Mouse (Mus musculus): ENCODE data around the gene Csgalnact2. TPM values are rescaled to one million over a fixed set of nuclear protein-coding genes. Genes with fewer than 3 reads are reported as not detected.

The Csgalnact2 gene
- polyA plus RNA-seq, 1 experiment = 3.6 TPM

DNA sequence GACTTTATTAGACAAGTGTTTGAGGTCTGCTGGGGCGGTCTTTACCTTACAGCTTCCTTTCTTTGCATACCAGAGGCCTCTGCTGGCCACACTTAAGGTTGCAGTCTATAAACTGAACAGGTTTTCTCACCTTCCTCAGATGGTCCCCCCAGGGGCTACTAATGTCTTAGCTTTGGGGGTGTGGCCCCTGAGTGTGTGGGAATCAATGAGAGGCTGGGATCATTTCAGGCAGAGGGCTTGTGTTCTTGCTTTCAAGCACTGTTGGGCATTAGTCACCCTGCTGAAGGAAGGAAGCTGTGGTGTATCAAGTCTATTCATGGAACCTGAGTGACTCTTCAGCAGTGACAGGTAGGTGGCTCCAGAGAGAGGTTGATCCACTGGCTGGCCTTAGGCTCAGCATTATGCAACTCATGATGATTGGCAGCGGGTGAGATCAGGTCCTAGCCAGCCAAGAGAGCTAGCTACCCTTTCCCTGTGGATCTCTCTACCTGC lies 39.6 kb downstream of the Csgalnact2 start:
- Histone ChIP-seq H3K9me3 (peaks cover 8% of the 10 kb centered on the region), H3K4me1 (peaks cover 13% of the 10 kb centered on the region), H3K4me3 (replicated peaks) (peak overlapping the region; percentile 44), H3K36me3 (replicated peaks; ENCODE audit: low read length) (no peaks in the 10 kb centered on the region), H3K27me3 (replicated peaks) (no peaks in the 10 kb centered on the region)
- TF ChIP-seq FLI1 (IDR thresholded peaks at IDR 0.05; ENCODE audit: low read length) = no peak
- no peak for TF ChIP-seq GATA1 (IDR thresholded peaks at IDR 0.05; ENCODE audit: borderline replicate concordance, low read length)

DNA sequence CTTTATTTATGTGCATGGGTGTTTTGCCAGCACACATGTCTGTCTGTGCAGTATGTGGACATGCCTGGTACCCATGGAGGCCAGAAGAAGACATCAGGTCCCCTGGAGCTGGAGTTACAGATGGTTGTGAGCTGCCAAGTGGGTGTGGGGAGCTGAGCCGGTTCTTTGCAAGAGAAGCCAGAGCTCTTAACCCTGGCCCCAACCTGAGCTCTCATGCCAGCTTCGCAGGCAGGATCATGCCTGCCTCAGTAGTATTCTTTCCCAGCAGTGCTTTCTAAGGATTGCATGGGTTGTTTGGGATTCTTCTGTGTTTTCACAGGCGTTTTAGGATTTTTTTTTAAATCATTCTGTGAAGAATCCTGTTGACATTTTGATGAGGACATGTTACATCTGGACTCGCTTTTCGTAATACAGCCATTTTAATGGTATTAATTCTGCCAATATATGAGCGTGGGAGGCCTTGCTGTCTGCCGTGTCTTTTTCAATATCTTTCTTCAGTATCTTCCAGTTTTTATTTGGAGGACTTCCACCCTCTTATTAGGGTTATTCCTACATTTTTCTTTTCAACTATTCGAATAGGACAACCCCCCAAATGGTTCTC lies 41.1 kb downstream of the Csgalnact2 start:
- Histone ChIP-seq H3K4me1 (peaks cover 13% of the 10 kb centered on the region), H3K27me3 (replicated peaks) (peaks cover 6% of the 10 kb centered on the region), H3K9me3 (peaks cover 8% of the 10 kb centered on the region), H3K4me3 (replicated peaks) (no peak overlapping the region), H3K36me3 (replicated peaks; ENCODE audit: low read length) (no peaks in the 10 kb centered on the region)
- no peak for TF ChIP-seq GATA1 (IDR thresholded peaks at IDR 0.05; ENCODE audit: borderline replicate concordance, low read length)
- no peak for TF ChIP-seq FLI1 (IDR thresholded peaks at IDR 0.05; ENCODE audit: low read length)

DNA sequence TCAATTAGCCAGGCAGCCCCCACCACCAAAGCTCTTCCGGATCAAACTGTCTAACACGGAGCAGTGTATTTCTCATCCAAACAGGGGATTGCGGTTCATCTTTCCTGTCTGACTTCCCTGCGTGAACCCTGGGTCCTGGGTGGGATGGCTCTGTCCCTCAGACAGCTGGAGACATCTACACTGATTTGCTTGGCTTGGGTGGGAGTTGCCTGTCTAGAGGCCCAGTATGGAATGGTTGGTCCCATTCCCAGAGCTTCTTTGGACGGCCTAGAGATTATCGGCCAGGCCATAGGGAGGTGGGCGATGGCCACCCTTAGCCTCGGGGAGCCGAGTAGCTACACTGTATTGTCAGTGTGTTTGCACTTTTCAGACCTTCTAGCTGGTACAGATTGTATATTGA lies 48.1 kb downstream of the Csgalnact2 start:
- no peak for TF ChIP-seq GATA1 (IDR thresholded peaks at IDR 0.05; ENCODE audit: borderline replicate concordance, low read length)
- no peak for TF ChIP-seq FLI1 (IDR thresholded peaks at IDR 0.05; ENCODE audit: low read length)
- peaks cover 27% of the 10 kb centered on the region for H3K27me3 ChIP-seq (replicated peaks)
- no peaks in the 10 kb centered on the region for H3K36me3 ChIP-seq (replicated peaks; ENCODE audit: low read length)
- no peak overlapping the region for H3K4me3 ChIP-seq (replicated peaks)
- H3K9me3 ChIP-seq = peaks cover 8% of the 10 kb centered on the region
- peaks cover 6% of the 10 kb centered on the region; the same call in 1 of the 2 replicates for H3K4me1 ChIP-seq

DNA sequence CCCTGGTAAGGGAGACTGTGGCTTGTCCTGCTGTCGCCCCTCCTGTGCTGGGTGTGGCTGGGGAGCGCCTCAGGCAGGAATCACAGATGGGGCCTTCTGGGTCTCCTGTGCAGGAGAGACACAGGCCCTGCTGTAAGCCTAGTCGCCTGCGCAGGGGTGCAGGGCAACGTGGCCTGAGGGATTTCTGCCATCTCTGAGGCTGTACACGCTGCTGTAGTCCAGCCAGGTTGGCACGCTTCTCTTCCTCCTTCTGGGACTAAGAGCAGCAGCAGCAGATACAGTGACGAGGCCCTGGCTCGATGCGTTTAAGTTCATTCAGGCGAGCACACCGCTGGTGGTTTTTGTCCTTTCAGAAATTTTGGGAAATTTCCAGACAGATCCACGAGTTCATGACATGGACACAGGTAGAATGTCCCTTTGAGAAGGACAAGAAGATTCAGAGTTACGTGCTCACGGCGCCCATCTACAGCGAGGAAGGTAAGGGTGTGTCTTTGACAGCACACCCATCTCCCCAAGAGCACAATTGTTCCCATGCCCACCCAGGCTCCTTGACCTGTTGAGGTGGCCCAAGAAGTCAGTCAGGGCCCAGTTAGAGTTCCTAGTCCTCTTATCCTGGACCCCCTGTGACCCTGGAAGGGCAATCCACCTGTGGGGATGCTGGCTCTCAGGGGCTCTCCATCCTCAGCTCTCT lies 50.0 kb downstream of the Csgalnact2 start:
- H3K27me3 ChIP-seq (replicated peaks) = peaks cover 38% of the 10 kb centered on the region
- TF ChIP-seq GATA1 (IDR thresholded peaks at IDR 0.05; ENCODE audit: borderline replicate concordance, low read length) = no peak
- no peak for TF ChIP-seq FLI1 (IDR thresholded peaks at IDR 0.05; ENCODE audit: low read length)
- no peak overlapping the region for H3K4me3 ChIP-seq (replicated peaks)
- H3K9me3 ChIP-seq = no peaks in the 10 kb centered on the region
- no peaks in the 10 kb centered on the region for H3K36me3 ChIP-seq (replicated peaks; ENCODE audit: low read length)
- peaks cover 6% of the 10 kb centered on the region; the same call in 1 of the 2 replicates for H3K4me1 ChIP-seq

GRCm38 (mm10) chr6:118087955-118088354 lies 51.0 kb downstream of the Csgalnact2 start:
- peaks cover 43% of the 10 kb centered on the region for H3K27me3 ChIP-seq (replicated peaks)
- TF ChIP-seq FLI1 (IDR thresholded peaks at IDR 0.05; ENCODE audit: low read length) (no peak), GATA1 (IDR thresholded peaks at IDR 0.05; ENCODE audit: borderline replicate concordance, low read length) (no peak)
- H3K36me3 ChIP-seq (replicated peaks; ENCODE audit: low read length) = no peaks in the 10 kb centered on the region
- H3K9me3 ChIP-seq = no peaks in the 10 kb centered on the region
- H3K4me3 ChIP-seq (replicated peaks) = no peak overlapping the region
- peaks cover 6% of the 10 kb centered on the region; the same call in 1 of the 2 replicates for H3K4me1 ChIP-seq

GRCm38 (mm10) chr6:118084596-118084995 lies 54.3 kb downstream of the Csgalnact2 start:
- peaks cover 13% of the 10 kb centered on the region; the same call in 1 of the 2 replicates for H3K4me1 ChIP-seq
- TF ChIP-seq GATA1 (IDR thresholded peaks at IDR 0.05; ENCODE audit: borderline replicate concordance, low read length) = no peak
- no peak for TF ChIP-seq FLI1 (IDR thresholded peaks at IDR 0.05; ENCODE audit: low read length)
- H3K27me3 ChIP-seq (replicated peaks) = peaks cover 66% of the 10 kb centered on the region
- H3K9me3 ChIP-seq = no peaks in the 10 kb centered on the region
- H3K4me3 ChIP-seq (replicated peaks) = no peak overlapping the region
- no peaks in the 10 kb centered on the region for H3K36me3 ChIP-seq (replicated peaks; ENCODE audit: low read length)

GRCm38 (mm10) chr6:118083608-118084007 lies 55.3 kb downstream of the Csgalnact2 start:
- Histone ChIP-seq H3K4me3 (replicated peaks) (no peak overlapping the region), H3K4me1 (peaks cover 17% of the 10 kb centered on the region; the same call in 1 of the 2 replicates), H3K27me3 (replicated peaks) (peaks cover 73% of the 10 kb centered on the region), H3K36me3 (replicated peaks; ENCODE audit: low read length) (no peaks in the 10 kb centered on the region), H3K9me3 (no peaks in the 10 kb centered on the region)
- TF ChIP-seq GATA1 (IDR thresholded peaks at IDR 0.05; ENCODE audit: borderline replicate concordance, low read length) (no peak), FLI1 (IDR thresholded peaks at IDR 0.05; ENCODE audit: low read length) (no peak)

GRCm38 (mm10) chr6:118082384-118082783 lies 56.6 kb downstream of the Csgalnact2 start:
- Histone ChIP-seq H3K36me3 (replicated peaks; ENCODE audit: low read length) (no peaks in the 10 kb centered on the region), H3K27me3 (replicated peaks) (peaks cover 77% of the 10 kb centered on the region), H3K9me3 (no peaks in the 10 kb centered on the region), H3K4me1 (peaks cover 23% of the 10 kb centered on the region), H3K4me3 (replicated peaks) (no peak overlapping the region)
- TF ChIP-seq GATA1 (IDR thresholded peaks at IDR 0.05; ENCODE audit: borderline replicate concordance, low read length) (no peak), FLI1 (IDR thresholded peaks at IDR 0.05; ENCODE audit: low read length) (no peak)

DNA sequence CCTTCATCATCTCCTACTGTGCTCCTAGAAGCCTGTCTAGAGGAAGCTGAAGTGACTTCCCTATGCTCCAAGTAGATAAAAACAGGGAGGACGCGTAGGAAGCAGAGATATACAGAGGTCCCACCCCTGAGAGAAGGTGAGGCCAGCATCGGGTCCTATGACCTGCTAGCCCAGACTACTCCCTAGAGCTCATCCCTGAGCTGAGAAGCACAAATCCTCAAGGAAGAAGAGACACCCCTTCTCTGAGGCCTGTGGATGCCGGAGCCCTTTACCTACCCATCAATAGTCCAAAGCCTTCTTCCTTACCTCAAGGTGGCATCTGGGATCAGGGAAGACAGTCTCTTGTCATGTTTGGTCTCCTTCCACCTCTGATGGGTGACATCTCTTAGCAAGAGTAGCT lies 58.2 kb downstream of the Csgalnact2 start:
- H3K4me1 ChIP-seq = peaks cover 39% of the 10 kb centered on the region
- peaks cover 84% of the 10 kb centered on the region for H3K27me3 ChIP-seq (replicated peaks)
- TF ChIP-seq GATA1 (IDR thresholded peaks at IDR 0.05; ENCODE audit: borderline replicate concordance, low read length) = no peak
- TF ChIP-seq FLI1 (IDR thresholded peaks at IDR 0.05; ENCODE audit: low read length) = no peak
- H3K4me3 ChIP-seq (replicated peaks) = no peak overlapping the region
- no peaks in the 10 kb centered on the region for H3K9me3 ChIP-seq
- no peaks in the 10 kb centered on the region for H3K36me3 ChIP-seq (replicated peaks; ENCODE audit: low read length)

Data from megakaryocyte, embryonic 14.5 days (primary cell).